Comparison of ENCODE assay signal across 20 mouse cellular contexts in genomic region chr7:136196424-136197160, GRCm38 (mm10).
DNase-seq lines count a peak whose midpoint lies in the region; ATAC-seq lines count a peak whose summit lies in the region.
"Had no signal": no experiment of that assay in that cellular context is flagged by ENCODE, and none has a peak within 500 bp of the region (broad histone marks: within the 10 kb centered on the region; RNA-seq: fewer than 3 reads in every experiment).

No protein-coding gene starts in this region.

- DNase-seq in forebrain, embryonic 11.5 days (ENCODE audit: low spot score), result no peak
- DNase-seq in neural tube, embryonic 10.5 days (ENCODE audit: extremely low spot score, low spot score), result no peak
- peak; percentile 69 for DNase-seq in midbrain, embryonic 14.5 days
- no peak for DNase-seq in frontal cortex, adult 2 months (ENCODE audit: extremely low spot score in 1 of 2, low spot score in 1 of 2)
- DNase-seq: adrenal gland, postnatal 14 days; cerebellum, adult 9-11 months; gastrocnemius, adult 2 months; kidney, adult 18-20 months; kidney, postnatal 4 days; lung, adult 2 months; lung, postnatal 14 days; thymus, postnatal 14 days had no signal

- peak; percentile 70 for ATAC-seq in forebrain, embryonic 13.5 days
- ATAC-seq in forebrain, embryonic 11.5 days (replicated peaks; ENCODE audit: low FRiP score), result no peak
- ATAC-seq in neural tube, embryonic 12.5 days (ENCODE audit: low FRiP score, low read depth), result no peak
- peak; percentile 31; the same call in 1 of the 2 replicates for ATAC-seq in midbrain, embryonic 14.5 days (ENCODE audit: low FRiP score, low TSS enrichment)
- no peak for ATAC-seq in intestine, embryonic 15.5 days
- no peak for ATAC-seq in granulocyte monocyte progenitor cell, adult 5-6 weeks (replicated peaks; ENCODE audit: poor library complexity, severe bottlenecking)
- ATAC-seq: CD4-positive, CD25-positive, alpha-beta regulatory T cell, adult 4 months; liver, embryonic 12.5 days had no signal

- no peak overlapping the region for H3K27ac ChIP-seq in forebrain, embryonic 13.5 days
- H3K27ac ChIP-seq in forebrain, embryonic 11.5 days (ENCODE audit: low read depth, low read length), result no peak overlapping the region
- H3K27ac ChIP-seq in neural tube, embryonic 12.5 days, result no peak overlapping the region
- H3K27ac ChIP-seq in midbrain, embryonic 14.5 days (replicated peaks; ENCODE audit: low read depth, low read length), result peak overlapping the region; percentile 63; the same call in 1 of the 2 replicates
- no peak overlapping the region for H3K27ac ChIP-seq in intestine, embryonic 15.5 days
- H3K27ac ChIP-seq: gastrocnemius, adult 2 months; limb, embryonic 13.5 days; liver, embryonic 12.5 days had no signal

- 26% methylated on average over 17 of the region's 17 CpGs for WGBS in forebrain, embryonic 13.5 days
- 73% methylated on average over 17 of the region's 17 CpGs for WGBS in forebrain, embryonic 11.5 days
- WGBS in neural tube, embryonic 12.5 days, result 51% methylated on average over 17 of the region's 17 CpGs
- 25% methylated on average over 17 of the region's 17 CpGs for WGBS in midbrain, embryonic 14.5 days
- 91% methylated on average over 17 of the region's 17 CpGs for WGBS in intestine, embryonic 15.5 days

- peak overlapping the region; percentile 44 for H3K4me2 ChIP-seq in forebrain, embryonic 13.5 days
- no peak overlapping the region for H3K4me2 ChIP-seq in forebrain, embryonic 11.5 days (ENCODE audit: low read depth, low read length, severe bottlenecking)
- H3K4me2 ChIP-seq in neural tube, embryonic 12.5 days (replicated peaks), result 0 out of 2 replicates have a peak overlapping the region, but pooled peaks have one; percentile 14
- H3K4me2 ChIP-seq in midbrain, embryonic 14.5 days (ENCODE audit: low read length), result peak overlapping the region; percentile 40
- H3K4me2 ChIP-seq in intestine, embryonic 15.5 days (replicated peaks), result no peak overlapping the region
- H3K4me2 ChIP-seq: heart, embryonic 11.5 days; limb, embryonic 13.5 days; liver, embryonic 12.5 days had no signal

- H3K36me3 ChIP-seq in forebrain, embryonic 13.5 days (ENCODE audit: poor library complexity, severe bottlenecking), result no peaks in the 10 kb centered on the region
- no peaks in the 10 kb centered on the region for H3K36me3 ChIP-seq in forebrain, embryonic 11.5 days (ENCODE audit: control insufficient read depth, insufficient read depth, low read length)
- no peaks in the 10 kb centered on the region for H3K36me3 ChIP-seq in neural tube, embryonic 12.5 days
- H3K36me3 ChIP-seq in midbrain, embryonic 14.5 days (ENCODE audit: control insufficient read depth, insufficient read depth, low read length), result no peaks in the 10 kb centered on the region
- no peaks in the 10 kb centered on the region for H3K36me3 ChIP-seq in intestine, embryonic 15.5 days
- H3K36me3 ChIP-seq: limb, embryonic 13.5 days; liver, embryonic 12.5 days had no signal

- no peak overlapping the region for H3K9ac ChIP-seq in forebrain, embryonic 13.5 days
- no peak overlapping the region for H3K9ac ChIP-seq in forebrain, embryonic 11.5 days (ENCODE audit: low read length)
- no peak overlapping the region for H3K9ac ChIP-seq in neural tube, embryonic 12.5 days
- H3K9ac ChIP-seq in midbrain, embryonic 14.5 days (replicated peaks; ENCODE audit: low read length), result no peak overlapping the region
- H3K9ac ChIP-seq in intestine, embryonic 15.5 days, result no peak overlapping the region
- H3K9ac ChIP-seq: limb, embryonic 13.5 days; liver, embryonic 12.5 days had no signal

- peaks cover 28% of the 10 kb centered on the region for H3K4me1 ChIP-seq in forebrain, embryonic 13.5 days
- 0 out of 2 replicates have a peak, but pooled peaks cover 1% of the 10 kb centered on the region for H3K4me1 ChIP-seq in forebrain, embryonic 11.5 days (replicated peaks; ENCODE audit: control insufficient read depth, insufficient read depth, low read length)
- H3K4me1 ChIP-seq in neural tube, embryonic 12.5 days, result peaks cover 10% of the 10 kb centered on the region; the same call in 1 of the 2 replicates
- H3K4me1 ChIP-seq in midbrain, embryonic 14.5 days (ENCODE audit: control insufficient read depth, insufficient read depth, low read length), result peaks cover 23% of the 10 kb centered on the region
- no peaks in the 10 kb centered on the region for H3K4me1 ChIP-seq in intestine, embryonic 15.5 days (replicated peaks)
- H3K4me1 ChIP-seq: limb, embryonic 13.5 days; liver, embryonic 12.5 days had no signal

- no peak overlapping the region for H3K4me3 ChIP-seq in forebrain, embryonic 13.5 days
- no peak overlapping the region for H3K4me3 ChIP-seq in forebrain, embryonic 11.5 days (ENCODE audit: low read depth, low read length)
- H3K4me3 ChIP-seq in neural tube, embryonic 12.5 days, result no peak overlapping the region
- H3K4me3 ChIP-seq in midbrain, embryonic 14.5 days (replicated peaks; ENCODE audit: low read depth, low read length), result no peak overlapping the region
- no peak overlapping the region for H3K4me3 ChIP-seq in intestine, embryonic 15.5 days (replicated peaks)
- H3K4me3 ChIP-seq: gastrocnemius, adult 2 months; limb, embryonic 13.5 days; liver, embryonic 12.5 days had no signal

- no peaks in the 10 kb centered on the region; the same call in 1 of the 2 replicates for H3K27me3 ChIP-seq in forebrain, embryonic 13.5 days
- H3K27me3 ChIP-seq in forebrain, embryonic 11.5 days (ENCODE audit: control insufficient read depth, insufficient read depth, low read length), result no peaks in the 10 kb centered on the region
- no peaks in the 10 kb centered on the region for H3K27me3 ChIP-seq in neural tube, embryonic 12.5 days (replicated peaks)
- H3K27me3 ChIP-seq in midbrain, embryonic 14.5 days (ENCODE audit: control insufficient read depth, insufficient read depth, low read length), result no peaks in the 10 kb centered on the region
- H3K27me3 ChIP-seq in intestine, embryonic 15.5 days (replicated peaks), result no peaks in the 10 kb centered on the region
- H3K27me3 ChIP-seq: liver, embryonic 12.5 days had no signal

- H3K9me3 ChIP-seq in forebrain, embryonic 13.5 days (replicated peaks), result no peaks in the 10 kb centered on the region
- no peaks in the 10 kb centered on the region for H3K9me3 ChIP-seq in forebrain, embryonic 11.5 days (ENCODE audit: control insufficient read depth, low read length)
- H3K9me3 ChIP-seq in neural tube, embryonic 12.5 days, result no peaks in the 10 kb centered on the region
- no peaks in the 10 kb centered on the region for H3K9me3 ChIP-seq in midbrain, embryonic 14.5 days (ENCODE audit: control insufficient read depth, low read length)
- no peaks in the 10 kb centered on the region for H3K9me3 ChIP-seq in intestine, embryonic 15.5 days
- H3K9me3 ChIP-seq: limb, embryonic 13.5 days; liver, embryonic 12.5 days had no signal

Comparison
In these comparisons a context has a peak if more than half of its experiments do, and no peak if none do; other contexts are left out.
1. ATAC-seq: peak in forebrain, embryonic 13.5 days (single experiment) and midbrain, embryonic 14.5 days (single experiment); none in forebrain, embryonic 11.5 days (single experiment), neural tube, embryonic 12.5 days (single experiment), intestine, embryonic 15.5 days (single experiment) and granulocyte monocyte progenitor cell, adult 5-6 weeks (single experiment).
2. H3K4me2 ChIP-seq: peak in forebrain, embryonic 13.5 days (single experiment), neural tube, embryonic 12.5 days (single experiment) and midbrain, embryonic 14.5 days (single experiment); none in forebrain, embryonic 11.5 days (single experiment) and intestine, embryonic 15.5 days (single experiment).